Mouse (Mus musculus): Measurements from ENCODE around the gene Trmu.

Trmu gene

GRCm38 (mm10) chr15:85892498-85893118 lies 13.5 kb downstream of the Trmu start:
- in situ Hi-C loops (cut with MboI; ENCODE audit: unreplicated experiment in 2 of 2) = no loop called here

- in situ Hi-C loops (cut with MboI; ENCODE audit: unreplicated experiment in 2 of 2) = no loop called here
These were observed 14.8 kb downstream of the Trmu start for GRCm38 (mm10) chr15:85893871-85894270.

- in situ Hi-C loops (cut with MboI; ENCODE audit: unreplicated experiment in 2 of 2) = no loop called here
These were observed 17.2 kb downstream of the Trmu start for GRCm38 (mm10) chr15:85896284-85896683.

GRCm38 (mm10) chr15:85897113-85897512 lies 18.0 kb downstream of the Trmu start:
- in situ Hi-C loops (cut with MboI; ENCODE audit: unreplicated experiment in 2 of 2) = no loop called here

GRCm38 (mm10) chr15:85899396-85899795 lies 20.3 kb downstream of the Trmu start:
- in situ Hi-C loops (cut with MboI; ENCODE audit: unreplicated experiment in 2 of 2) = no loop called here

- in situ Hi-C loops (cut with MboI; ENCODE audit: unreplicated experiment in 2 of 2) = no loop called here
These were observed 21.2 kb downstream of the Trmu start for GRCm38 (mm10) chr15:85900318-85900717.

- in situ Hi-C loops (cut with MboI; ENCODE audit: unreplicated experiment in 2 of 2) = no loop called here
These were observed 21.7 kb downstream of the Trmu start for GRCm38 (mm10) chr15:85900801-85901200.

GRCm38 (mm10) chr15:85902505-85902904 lies 23.4 kb downstream of the Trmu start:
- in situ Hi-C loops (cut with MboI; ENCODE audit: unreplicated experiment in 2 of 2) = no loop called here

GRCm38 (mm10) chr15:85903826-85904225 lies 24.7 kb downstream of the Trmu start:
- in situ Hi-C loops (cut with MboI; ENCODE audit: unreplicated experiment in 2 of 2) = no loop called here

GRCm38 (mm10) chr15:85908660-85909491 lies 29.8 kb downstream of the Trmu start:
- in situ Hi-C loops (cut with MboI; ENCODE audit: unreplicated experiment in 2 of 2) = no loop called here

- in situ Hi-C loops (cut with MboI; ENCODE audit: unreplicated experiment in 2 of 2) = no loop called here
These were observed 30.3 kb downstream of the Trmu start for GRCm38 (mm10) chr15:85909492-85909829.

- in situ Hi-C loops (cut with MboI; ENCODE audit: unreplicated experiment in 2 of 2) = loop anchor here (5.0 to 10.0 kb wide), 3 partner anchors 127 to 295 kb away; no protein-coding TSS in a partner anchor
These were observed 30.8 kb downstream of the Trmu start for GRCm38 (mm10) chr15:85909931-85910330.

GRCm38 (mm10) chr15:85913605-85914004 lies 34.5 kb downstream of the Trmu start:
- in situ Hi-C loops (cut with MboI; ENCODE audit: unreplicated experiment in 2 of 2) = loop anchor here (5.0 to 10.0 kb wide), 3 partner anchors 124 to 291 kb away; no protein-coding TSS in a partner anchor

GRCm38 (mm10) chr15:85919191-85919891 lies 40.2 kb downstream of the Trmu start:
- in situ Hi-C loops (cut with MboI; ENCODE audit: unreplicated experiment in 2 of 2) = loop anchor here (10.0 kb wide), 1 partner anchor 285 kb away; no protein-coding TSS in a partner anchor

- in situ Hi-C loops (cut with MboI; ENCODE audit: unreplicated experiment in 2 of 2) = loop anchor here (10.0 kb wide), 1 partner anchor 285 kb away; no protein-coding TSS in a partner anchor
These were observed 40.8 kb downstream of the Trmu start for GRCm38 (mm10) chr15:85919892-85920248.

- in situ Hi-C loops (cut with MboI; ENCODE audit: unreplicated experiment in 2 of 2) = no loop called here
These were observed 42.7 kb downstream of the Trmu start for GRCm38 (mm10) chr15:85921855-85922254.

GRCm38 (mm10) chr15:85928161-85928560 lies 49.0 kb downstream of the Trmu start:
- in situ Hi-C loops (cut with MboI; ENCODE audit: unreplicated experiment in 2 of 2) = no loop called here

- in situ Hi-C loops (cut with MboI; ENCODE audit: unreplicated experiment in 2 of 2) = no loop called here
These were observed 56.5 kb downstream of the Trmu start for GRCm38 (mm10) chr15:85935627-85936049.
